Mouse (Mus musculus) T-helper 1 cell (primary cell): ENCODE measurements at regions not wholly inside any gene's neighbourhood (a gene's known extent, or its start where the extent isn't known, plus 50 kb on each side); places are given as distances from the start of the nearest gene placed in this dataset.

Experiments used
- in situ Hi-C: fragments of 300-600 bp; cut with MboI, MseI; formaldehyde crosslinking; loops from one replicate; pipeline ENCODE4 v1.15.1; 2025; ENCODE audit warnings: high pct_unique_total_duplicates

DNA sequence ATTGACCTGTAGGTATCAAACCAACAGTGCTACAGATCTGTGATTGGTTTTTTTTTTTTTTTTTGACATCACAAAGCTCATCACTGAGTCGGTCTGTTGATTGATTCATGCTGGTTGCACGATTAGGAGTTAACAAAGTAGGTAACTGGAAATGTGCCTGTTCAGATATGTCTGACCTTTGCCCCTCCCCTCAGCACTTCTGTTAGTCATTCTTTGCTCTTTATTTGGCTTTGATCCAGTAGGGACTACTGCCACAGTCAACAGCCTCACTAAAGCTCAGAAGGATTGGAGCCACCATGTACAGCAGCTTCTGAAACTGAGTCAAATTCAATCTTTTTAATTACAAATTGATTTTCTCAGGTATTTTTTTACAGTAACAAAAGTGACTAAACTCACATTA, 870.7 kb upstream of the Lrfn5 start:
- in situ Hi-C loops: no loop called here

DNA sequence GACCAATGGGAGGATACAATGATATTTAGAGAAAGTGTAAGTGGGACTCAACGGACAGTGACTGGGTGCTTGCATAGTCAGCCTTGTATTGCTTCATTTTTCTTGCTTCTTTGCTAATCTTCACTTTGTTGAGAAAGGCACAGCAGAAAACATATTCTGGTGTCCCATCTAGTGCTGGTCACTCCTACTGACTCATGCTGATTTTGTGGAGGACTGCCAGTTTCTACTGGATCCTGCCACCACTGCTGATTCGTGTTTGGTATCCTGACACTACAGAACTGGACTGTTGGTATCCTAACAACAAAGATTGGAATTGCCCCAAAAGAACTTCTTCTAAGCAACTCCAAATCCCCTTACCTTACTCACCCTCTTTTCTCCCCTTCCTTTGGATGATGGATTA, 847.2 kb upstream of the Lrfn5 start:
- in situ Hi-C loops: loop anchor here (25.0 kb wide), 1 partner anchor 1162 kb away; no protein-coding TSS in a partner anchor

DNA sequence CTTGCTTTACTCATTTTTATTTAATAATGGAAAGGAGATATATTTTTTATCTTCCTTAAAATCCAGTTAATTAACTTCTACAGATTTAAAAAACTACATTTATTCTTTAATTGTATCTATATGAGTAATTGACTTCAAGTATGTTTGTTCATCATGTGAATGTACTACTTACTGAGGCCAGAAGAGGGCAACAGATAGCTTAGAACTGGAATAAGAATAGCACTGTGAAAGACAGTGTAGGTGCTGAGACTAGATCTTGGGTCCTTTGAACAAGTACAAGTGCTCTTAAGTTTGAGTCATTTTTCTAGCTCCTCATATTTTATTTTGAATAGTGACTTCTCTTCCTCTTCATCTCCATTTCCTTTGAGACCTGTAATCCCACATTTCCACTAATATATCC, 838.9 kb upstream of the Lrfn5 start:
- in situ Hi-C loops: loop anchor here (5.0 to 25.0 kb wide), 2 partner anchors 53 to 1153 kb away; no protein-coding TSS in a partner anchor

DNA sequence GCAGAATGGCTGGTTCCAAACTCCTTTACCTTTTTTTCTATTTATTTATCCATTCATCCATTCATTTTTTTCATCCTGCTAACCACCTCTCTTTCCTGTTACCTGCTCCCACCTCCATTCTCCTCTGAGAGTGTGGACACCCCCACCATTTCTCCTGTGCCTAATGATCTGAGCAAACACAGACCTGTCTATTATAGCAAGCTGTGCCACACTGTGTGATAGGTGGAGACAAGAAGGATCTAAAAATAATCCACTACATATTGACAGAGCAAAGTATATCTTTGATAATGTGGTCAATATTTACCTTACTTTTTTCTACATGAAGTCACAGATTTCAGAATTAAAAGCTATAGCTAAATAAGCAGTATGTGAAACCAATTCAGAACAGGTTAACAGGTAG, 805.6 kb upstream of the Lrfn5 start:
- in situ Hi-C loops: no loop called here
